In the genomic region with DNA sequence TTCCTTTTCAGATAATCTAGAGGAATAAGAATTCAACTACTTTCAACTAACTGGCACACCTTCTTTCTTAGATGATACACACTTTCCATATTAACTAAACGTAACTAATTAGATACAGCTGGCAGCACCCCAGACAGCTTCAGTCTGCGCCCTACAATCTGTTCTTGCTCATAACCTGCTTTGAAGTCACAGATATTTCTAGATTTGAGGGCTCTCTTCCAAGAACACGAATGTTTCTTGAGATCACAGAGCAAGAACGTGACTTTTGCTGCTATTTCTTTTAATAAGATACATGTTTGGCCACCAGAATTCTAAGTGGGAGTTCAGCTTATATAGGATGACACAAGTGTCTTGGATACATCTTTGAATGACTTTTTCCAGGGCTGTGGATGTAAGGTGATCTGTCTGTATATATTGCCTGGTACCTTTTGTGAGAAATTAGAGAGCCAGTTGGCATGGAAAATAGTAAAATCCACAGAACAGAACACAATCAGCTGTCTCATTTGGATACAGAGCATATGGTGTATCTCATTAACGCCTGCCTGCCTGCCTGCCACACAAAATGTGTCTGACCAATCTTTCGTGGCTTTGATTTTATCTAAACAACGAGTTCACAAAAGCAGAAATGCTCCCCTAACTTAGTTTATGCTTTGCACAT, we compare ENCODE assay signal across 9 mouse cellular contexts.
DNase-seq lines count a peak whose midpoint lies in the region; ATAC-seq lines count a peak whose summit lies in the region.
"Had no signal": no experiment of that assay in that cellular context is flagged by ENCODE, and none has a peak within 500 bp of the region (broad histone marks: within the 10 kb centered on the region; RNA-seq: fewer than 3 reads in every experiment).

No protein-coding gene starts in this region.

- no peak for ATAC-seq in megakaryocyte, adult 5-6 weeks (ENCODE audit: poor library complexity, severe bottlenecking)
- peak; percentile 62 for ATAC-seq in hindbrain, embryonic 16.5 days
- ATAC-seq in neural tube, embryonic 14.5 days (ENCODE audit: low read depth) = peak; percentile 32; the same call in 1 of the 2 replicates
- ATAC-seq in kidney, embryonic 14.5 days (ENCODE audit: low FRiP score, low TSS enrichment) = no peak

- H3K4me1 ChIP-seq in megakaryocyte, embryonic 14.5 days = peaks cover 88% of the 10 kb centered on the region
- peaks cover 8% of the 10 kb centered on the region for H3K4me1 ChIP-seq in hindbrain, embryonic 16.5 days (ENCODE audit: control insufficient read depth, insufficient read depth, low read depth, low read length)
- no peaks in the 10 kb centered on the region for H3K4me1 ChIP-seq in neural tube, embryonic 14.5 days (ENCODE audit: control insufficient read depth, insufficient read depth, low read length)
- no peaks in the 10 kb centered on the region for H3K4me1 ChIP-seq in kidney, embryonic 14.5 days (ENCODE audit: control insufficient read depth, insufficient read depth, low read length)

- no peaks in the 10 kb centered on the region for H3K9me3 ChIP-seq in megakaryocyte, embryonic 14.5 days
- H3K9me3 ChIP-seq in hindbrain, embryonic 16.5 days (ENCODE audit: control insufficient read depth, low read length) = no peaks in the 10 kb centered on the region
- H3K9me3 ChIP-seq in neural tube, embryonic 14.5 days (ENCODE audit: control insufficient read depth, low read length) = no peaks in the 10 kb centered on the region
- no peaks in the 10 kb centered on the region for H3K9me3 ChIP-seq in kidney, embryonic 14.5 days (ENCODE audit: control insufficient read depth, low read length)

- peak overlapping the region; percentile 14 for H3K4me3 ChIP-seq in megakaryocyte, embryonic 14.5 days (replicated peaks)
- H3K4me3 ChIP-seq in hindbrain, embryonic 16.5 days (ENCODE audit: low read length) = no peak overlapping the region
- no peak overlapping the region for H3K4me3 ChIP-seq in neural tube, embryonic 14.5 days (ENCODE audit: low read depth, low read length)
- no peak overlapping the region for H3K4me3 ChIP-seq in kidney, embryonic 14.5 days (ENCODE audit: low read length)

- no peaks in the 10 kb centered on the region for H3K27me3 ChIP-seq in megakaryocyte, embryonic 14.5 days (replicated peaks)
- no peaks in the 10 kb centered on the region for H3K27me3 ChIP-seq in hindbrain, embryonic 16.5 days (replicated peaks; ENCODE audit: control insufficient read depth, insufficient read depth, low read length)
- H3K27me3 ChIP-seq in neural tube, embryonic 14.5 days (ENCODE audit: control insufficient read depth, insufficient read depth, low read length) = no peaks in the 10 kb centered on the region
- H3K27me3 ChIP-seq in kidney, embryonic 14.5 days (ENCODE audit: control insufficient read depth, insufficient read depth, low read length) = no peaks in the 10 kb centered on the region

- H3K27ac ChIP-seq in hindbrain, embryonic 16.5 days (ENCODE audit: low read depth, low read length) = peak overlapping the region; percentile 72
- H3K27ac ChIP-seq in neural tube, embryonic 14.5 days (ENCODE audit: low read depth, low read length) = peak overlapping the region; percentile 64; the same call in 1 of the 2 replicates
- H3K27ac ChIP-seq in kidney, embryonic 14.5 days (ENCODE audit: low read depth, low read length) = no peak overlapping the region

- H3K36me3 ChIP-seq in megakaryocyte, embryonic 14.5 days (replicated peaks; ENCODE audit: low read length) = peaks cover 59% of the 10 kb centered on the region
- H3K36me3 ChIP-seq in hindbrain, embryonic 16.5 days (ENCODE audit: control insufficient read depth, insufficient read depth, low read length) = no peaks in the 10 kb centered on the region
- no peaks in the 10 kb centered on the region for H3K36me3 ChIP-seq in neural tube, embryonic 14.5 days (ENCODE audit: control insufficient read depth, insufficient read depth, low read length)
- no peaks in the 10 kb centered on the region for H3K36me3 ChIP-seq in kidney, embryonic 14.5 days (ENCODE audit: control insufficient read depth, insufficient read depth, low read length)

- H3K9ac ChIP-seq in hindbrain, embryonic 16.5 days (ENCODE audit: low read depth, low read length) = no peak overlapping the region
- 0 out of 2 replicates have a peak overlapping the region, but pooled peaks have one; percentile 8 for H3K9ac ChIP-seq in neural tube, embryonic 14.5 days (replicated peaks; ENCODE audit: low read depth, low read length)
- H3K9ac ChIP-seq in kidney, embryonic 14.5 days (ENCODE audit: low read depth, low read length) = no peak overlapping the region

- H3K4me2 ChIP-seq in hindbrain, embryonic 16.5 days (ENCODE audit: low read length) = peak overlapping the region; percentile 22
- no peak overlapping the region for H3K4me2 ChIP-seq in neural tube, embryonic 14.5 days (ENCODE audit: low read depth, low read length)
- no peak overlapping the region for H3K4me2 ChIP-seq in kidney, embryonic 14.5 days (replicated peaks; ENCODE audit: low read depth, low read length)

- DNase-seq in cerebellum, postnatal 10 days = peak; percentile 75 to 80
- no peak for DNase-seq in spleen, postnatal 10 days (ENCODE audit: low spot score in 2 of 2)
- no peak for DNase-seq in lung, postnatal 14 days
- DNase-seq: lung, adult 18-20 months had no signal

- 40% methylated on average over 7 of the region's 7 CpGs for WGBS in hindbrain, embryonic 16.5 days
- WGBS in neural tube, embryonic 14.5 days = 50% methylated on average over 7 of the region's 7 CpGs
- 59% methylated on average over 7 of the region's 7 CpGs for WGBS in kidney, embryonic 14.5 days

Comparison
In these comparisons a context has a peak if more than half of its experiments do, and no peak if none do; other contexts are left out.
1. ATAC-seq: peak in hindbrain, embryonic 16.5 days (single experiment) and neural tube, embryonic 14.5 days (single experiment); none in megakaryocyte, adult 5-6 weeks (single experiment) and kidney, embryonic 14.5 days (single experiment).
2. DNase-seq: peak in cerebellum, postnatal 10 days (2 of 2); none in spleen, postnatal 10 days (0 of 2) and lung, postnatal 14 days (single experiment).